ENCODE assay signal across 8 mouse cellular contexts in the genomic region with DNA sequence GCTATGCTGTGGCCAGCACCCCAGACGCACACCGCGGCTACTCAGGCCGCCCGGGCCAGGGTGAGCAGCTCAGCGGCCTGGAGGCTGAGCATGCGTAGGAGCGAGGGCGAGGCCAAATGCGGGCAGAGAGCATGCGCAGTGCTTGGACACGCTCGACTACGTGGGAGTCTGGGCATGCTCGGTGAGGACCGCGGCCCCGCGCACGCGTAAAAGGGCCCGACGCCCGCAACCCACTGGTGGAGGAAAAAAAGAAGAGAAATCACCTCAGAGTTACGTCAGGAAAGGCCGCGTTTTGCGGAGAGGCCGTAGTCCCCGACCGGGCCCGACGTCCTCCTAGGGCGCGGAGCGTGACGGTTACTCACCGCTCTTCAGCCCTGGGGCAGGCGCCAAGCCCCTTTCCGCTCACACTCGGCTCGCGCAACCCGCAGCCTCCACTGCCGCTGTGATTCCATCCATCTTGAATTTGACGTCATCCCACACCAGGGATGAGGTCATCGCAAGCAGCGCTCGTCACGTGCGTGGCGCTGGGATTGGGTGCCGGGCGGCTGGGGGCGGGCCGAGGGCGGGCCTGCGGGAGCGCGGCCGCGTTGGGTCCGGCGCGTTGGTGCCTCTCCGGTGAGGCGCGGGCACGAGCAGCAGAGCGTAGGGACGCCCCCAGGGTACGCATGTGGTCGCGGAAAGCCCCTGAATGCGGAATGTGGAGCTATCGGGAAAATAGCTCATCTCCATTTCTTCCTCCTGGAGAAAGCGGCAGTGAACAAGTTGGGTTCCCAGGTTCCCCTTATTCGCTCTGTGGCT. TPM values are rescaled to one million over a fixed set of nuclear protein-coding genes. Genes with fewer than 3 reads are reported as not detected.
DNase-seq lines count a peak whose midpoint lies in the region; ATAC-seq and TF ChIP-seq lines count a peak whose summit lies in the region.

A gene (minus strand): TSS at position 448 of the 798 bp plus-strand sequence.
A gene (minus strand): TSS at position 472 of the 798 bp plus-strand sequence.

- peak; percentile 83 for ATAC-seq in activated CD4-positive, CD25-positive, alpha-beta regulatory T cell, adult 4 months
- ATAC-seq in megakaryocyte progenitor cell, adult 5-6 weeks (replicated peaks; ENCODE audit: poor library complexity): peak; percentile 69

- H3K27ac ChIP-seq in cortical plate, adult 2 months (ENCODE audit: insufficient read depth, low read length): peak within 1 kb of the TSS; percentile 99

- H3K4me1 ChIP-seq in cortical plate, adult 2 months (ENCODE audit: control insufficient read depth, insufficient read depth, low read length): no peaks in the 10 kb centered on the region

- no peak for TF ChIP-seq CTCF in cortical plate, adult 2 months (IDR thresholded peaks at IDR 0.05; ENCODE audit: extremely low read depth, insufficient read depth, low read length)

- peak; percentile 97 for DNase-seq in gastrocnemius, postnatal 10 days
- peak; percentile 97 for DNase-seq in induced T-regulatory cell, adult 2 months (ENCODE audit: low read depth)
- peak; percentile 94 to 97 for DNase-seq in left cerebral cortex, adult 9 months (ENCODE audit: low spot score in 2 of 2)
- peak; percentile 97 for DNase-seq in right cerebral cortex, postnatal 14 days
- DNase-seq in urinary bladder, postnatal 36 days (ENCODE audit: low spot score in 2 of 2): peak; percentile 90 to 97

- H3K4me3 ChIP-seq in cortical plate, adult 2 months (ENCODE audit: insufficient read depth, low read length): peak within 1 kb of the TSS; percentile 68

- TF ChIP-seq POLR2A in cortical plate, adult 2 months (IDR thresholded peaks at IDR 0.05; ENCODE audit: extremely low read depth, insufficient read depth, low read length): peak; percentile 88

RNA-seq across cellular contexts. Expression of the first gene that starts in this region (rescaled TPM):
- polyA plus RNA-seq in activated CD4-positive, CD25-positive, alpha-beta regulatory T cell, adult 4 months (2017; shearing (Covaris generic)): 1 to 10 TPM; 6.3 to 7.9 TPM
- 10.0 and 10.4 TPM in 2 replicates for polyA plus RNA-seq in cortical plate, adult 2 months (2012; rRNA removed)
- 10 to 100 TPM; 61.8 to 72.8 TPM for total RNA-seq in gastrocnemius, postnatal 10 days (2021)
- total RNA-seq in megakaryocyte progenitor cell, adult 5-6 weeks (2015): 9.8 and 14.1 TPM in 2 replicates
- 17.7 and 21.5 TPM in 2 replicates for total RNA-seq in megakaryocyte progenitor cell, adult 5-6 weeks (2017)

RNA-seq across cellular contexts. Expression of the second gene that starts in this region (rescaled TPM):
- polyA plus RNA-seq in activated CD4-positive, CD25-positive, alpha-beta regulatory T cell, adult 4 months (2017; shearing (Covaris generic)): 1 to 10 TPM; 7.4 to 7.7 TPM
- 17.3 and 18.3 TPM in 2 replicates for polyA plus RNA-seq in cortical plate, adult 2 months (2012; rRNA removed)
- 10 to 100 TPM in 1 of 2 experiments, 1 to 10 TPM in 1; 7.9 to 10.4 TPM for total RNA-seq in gastrocnemius, postnatal 10 days (2021)
- 9.9 and 18.3 TPM in 2 replicates for total RNA-seq in megakaryocyte progenitor cell, adult 5-6 weeks (2015)
- total RNA-seq in megakaryocyte progenitor cell, adult 5-6 weeks (2017): 12.0 and 16.8 TPM in 2 replicates

Comparison
In these comparisons a context has a peak if more than half of its experiments do, and no peak if none do; other contexts are left out.
1. Peak in every context shown above with its lines: DNase-seq, ATAC-seq, H3K4me3 ChIP-seq and H3K27ac ChIP-seq.